Mouse (Mus musculus): ENCODE data around the gene Chp2. TPM values are rescaled to one million over a fixed set of nuclear protein-coding genes. Genes with fewer than 3 reads are reported as not detected.

Chp2 gene
- total RNA-seq (2023) = under 1 TPM; 0.53 to 0.56 TPM

GRCm38 (mm10) chr7:122219315-122219801 lies at the start of gene Chp2:
TSS of gene Chp2 (plus strand) at chr7:122219496.

GRCm38 (mm10) chr7:122186043-122186442 lies 33.3 kb upstream of the Chp2 start, which contains the start of gene Ern2:
TSS of gene Ern2 (minus strand) at chr7:122186207.

Other genes with a start within 250 kb of the Chp2 start
- 10 to 100 TPM in 1 of 2 experiments, 1 to 10 TPM in 1; 9.9 to 10.4 TPM for gene Cog7, start 237.8 kb upstream of the Chp2 start, total RNA-seq (2023)
- gene Gga2, start 198.3 kb upstream of the Chp2 start, total RNA-seq (2023) = 10 to 100 TPM; 16.3 to 16.6 TPM
- gene Ubfd1, start 152.3 kb upstream of the Chp2 start, total RNA-seq (2023) = 10 to 100 TPM; 11.7 to 17.6 TPM
- gene Ears2, start 152.2 kb upstream of the Chp2 start, total RNA-seq (2023) = 1 to 10 TPM; 1.7 to 1.8 TPM
- gene Ndufab1, start 117.6 kb upstream of the Chp2 start, total RNA-seq (2023) = 10 to 100 TPM; 37.9 to 52.5 TPM
- gene Palb2, start 86.5 kb upstream of the Chp2 start, total RNA-seq (2023) = 1 to 10 TPM; 5.1 to 8.1 TPM
- gene Dctn5, start 86.5 kb upstream of the Chp2 start, total RNA-seq (2023) = 10 to 100 TPM; 52.6 to 55.7 TPM
- gene Plk1, start 60.1 kb upstream of the Chp2 start, total RNA-seq (2023) = 10 to 100 TPM; 46.3 to 48.2 TPM
- not detected for gene Ern2, start 33.3 kb upstream of the Chp2 start, total RNA-seq (2023)
- gene Prkcb, start 69.3 kb downstream of the Chp2 start, total RNA-seq (2023) = 100 to 1,000 TPM; 215 to 233 TPM

All from neutrophil, adult 59 days (primary cell).